Mouse (Mus musculus) ZHBTc4 (cell line): ENCODE results near the gene Klkb1.
"Not testable (repeated sequence)": the region's sequence is repeated elsewhere in the genome, so short reads cannot be mapped to it uniquely, and the experiment has no call there.

ENCODE experiments used
- DNase-seq: peaks from one replicate; pipeline ENCODE4 v3.0.0-alpha.2; 2011; ENCODE audit warnings: low read depth, low spot score

Klkb1 gene

DNA sequence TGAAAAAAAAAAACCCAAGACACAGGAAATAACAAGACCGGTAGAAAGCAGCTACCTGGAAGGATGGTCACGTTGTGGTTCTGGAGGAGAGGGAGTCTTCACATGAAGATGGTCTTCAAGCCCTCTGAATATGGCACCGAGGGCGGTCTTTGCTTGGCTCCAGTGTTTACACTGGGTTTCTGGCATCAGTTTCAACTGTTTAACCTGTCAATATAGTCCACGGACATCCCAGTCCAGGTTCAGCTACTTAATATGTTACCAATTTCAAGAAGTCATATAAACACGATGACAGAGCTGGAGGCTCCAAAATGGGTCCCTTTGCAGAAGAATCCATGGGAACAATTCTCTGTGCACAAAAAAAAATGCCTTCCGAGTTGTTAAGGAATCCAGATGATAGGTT is at the start of gene Klkb1:
Gene Klkb1 (minus strand): TSS at position 173 of the 400 bp plus-strand sequence.
- no peak for DNase-seq

DNA sequence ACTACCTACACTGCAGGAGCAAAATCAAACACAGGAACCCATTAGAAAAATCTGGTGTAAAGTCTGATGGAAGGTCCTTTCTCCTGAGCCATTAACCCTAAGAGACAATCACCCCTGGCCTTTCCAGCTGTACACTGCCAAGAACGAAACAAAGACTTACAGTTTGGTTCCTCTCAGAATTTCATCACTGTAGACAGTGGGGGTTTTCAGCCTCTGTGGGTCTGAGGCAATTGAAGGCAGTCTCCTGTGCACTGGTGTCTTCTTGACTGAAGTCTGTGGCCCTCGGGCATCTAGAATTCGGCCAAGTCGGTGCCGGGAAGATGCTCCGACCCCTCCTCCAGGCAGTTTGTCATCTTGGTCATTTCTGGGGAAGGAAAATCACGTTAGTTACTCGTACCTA is 49.6 kb upstream of the Klkb1 start:
- no peak for DNase-seq

DNA sequence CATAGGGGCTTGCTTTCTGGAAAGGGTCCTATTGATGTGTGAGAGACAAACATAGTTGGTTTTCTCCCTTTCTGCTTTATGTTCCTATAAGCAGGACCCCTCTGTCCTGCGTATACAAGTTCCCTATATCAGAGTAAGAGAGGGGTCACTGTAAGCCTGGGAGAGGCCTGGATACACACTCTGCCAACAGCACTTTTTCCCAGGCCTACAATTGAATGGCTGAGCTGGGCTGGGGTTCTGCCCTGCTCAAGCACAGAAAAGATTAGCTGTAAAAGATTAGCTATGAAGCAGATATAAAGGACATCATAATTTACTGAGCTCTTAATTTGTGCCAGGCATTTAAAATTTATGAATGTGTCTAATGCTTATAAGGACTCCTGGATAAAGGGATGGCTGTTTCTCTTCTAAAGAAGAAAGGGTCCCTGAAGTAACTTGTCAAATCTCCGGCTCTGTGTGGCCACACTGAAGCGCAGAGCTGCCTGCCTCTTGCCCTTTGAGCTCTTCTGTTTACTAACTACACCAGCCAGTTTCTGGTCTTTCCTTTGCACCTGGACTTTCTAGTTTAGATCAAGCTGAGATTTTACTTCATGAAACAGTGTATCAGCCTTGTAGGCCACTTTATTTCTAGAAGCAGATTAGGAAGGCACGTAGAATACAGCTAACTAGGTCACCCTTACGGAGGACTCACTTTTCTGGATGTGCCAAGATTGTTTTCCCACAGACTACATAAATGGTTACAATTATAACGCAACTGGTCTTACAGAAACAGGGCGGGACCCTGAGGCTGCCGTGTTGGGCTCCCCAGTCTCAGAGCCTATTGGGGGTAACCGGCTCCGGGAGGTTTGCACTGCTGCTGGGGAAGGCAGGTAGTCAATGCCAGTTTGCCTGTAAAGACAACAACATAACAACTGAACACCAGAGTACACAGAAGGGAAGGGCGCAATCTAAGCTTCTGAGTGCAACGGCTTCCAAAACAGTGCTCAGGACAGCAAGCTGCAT is 47.3 kb upstream of the Klkb1 start:
- DNase-seq: no peak

DNA sequence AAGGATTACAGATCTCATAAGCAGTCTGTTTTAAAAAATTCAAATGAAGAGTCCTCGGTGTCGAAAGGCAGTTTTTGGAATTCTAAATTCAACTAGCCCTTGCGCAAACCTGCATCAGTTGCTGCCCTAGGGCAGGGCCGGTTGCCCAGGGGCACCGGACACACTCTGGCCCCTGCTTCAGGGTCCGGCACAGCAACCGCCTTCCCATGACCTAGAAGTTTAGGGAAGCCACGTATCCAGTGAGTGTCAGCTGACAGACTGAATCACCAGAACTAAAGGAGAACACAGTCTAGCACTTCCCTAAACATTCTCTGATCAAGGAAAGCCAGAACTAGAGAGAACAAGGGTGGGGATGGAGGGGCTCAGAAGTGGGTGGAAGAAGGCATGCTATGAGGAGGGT is 38.8 kb upstream of the Klkb1 start:
- DNase-seq: no peak

DNA sequence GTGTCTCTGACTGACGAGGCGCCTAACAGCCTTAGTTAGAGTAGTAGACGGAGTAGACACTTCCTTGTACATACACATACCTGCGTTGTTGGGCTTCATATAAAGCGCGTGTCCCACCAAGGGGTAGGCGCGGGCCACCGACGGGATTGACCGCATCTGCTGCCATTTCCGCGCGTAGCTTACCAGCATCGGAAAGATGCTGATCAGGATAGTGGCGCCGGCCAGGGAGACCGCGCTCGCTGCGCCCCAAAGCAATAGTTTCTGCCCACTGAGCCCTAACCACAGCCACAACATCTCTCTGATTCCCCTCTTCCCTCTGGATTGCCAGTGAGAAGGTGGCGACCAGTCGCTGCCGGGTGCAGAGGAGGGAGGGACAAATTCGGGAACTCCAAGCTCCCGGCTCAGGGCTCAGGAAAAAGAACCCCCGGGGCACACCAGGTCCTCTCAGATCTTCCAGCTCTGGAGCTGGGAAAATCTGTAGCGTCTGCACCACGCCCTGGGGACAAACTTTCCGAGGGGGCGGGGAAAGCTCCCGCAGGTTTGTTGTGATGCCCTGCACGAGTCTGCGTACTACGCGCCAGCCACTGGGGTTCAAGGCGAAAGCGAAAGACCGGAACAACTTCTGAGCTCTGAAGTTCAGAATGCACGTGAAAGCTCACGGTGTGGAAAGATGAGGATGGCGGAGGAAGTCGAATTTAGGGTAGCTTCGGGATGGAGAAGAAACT is 38.2 kb upstream of the Klkb1 start, which contains the start of gene Cyp4v3:
Gene Cyp4v3 (minus strand): TSS at position 532 of the 725 bp plus-strand sequence.
- DNase-seq: peak; percentile 84

DNA sequence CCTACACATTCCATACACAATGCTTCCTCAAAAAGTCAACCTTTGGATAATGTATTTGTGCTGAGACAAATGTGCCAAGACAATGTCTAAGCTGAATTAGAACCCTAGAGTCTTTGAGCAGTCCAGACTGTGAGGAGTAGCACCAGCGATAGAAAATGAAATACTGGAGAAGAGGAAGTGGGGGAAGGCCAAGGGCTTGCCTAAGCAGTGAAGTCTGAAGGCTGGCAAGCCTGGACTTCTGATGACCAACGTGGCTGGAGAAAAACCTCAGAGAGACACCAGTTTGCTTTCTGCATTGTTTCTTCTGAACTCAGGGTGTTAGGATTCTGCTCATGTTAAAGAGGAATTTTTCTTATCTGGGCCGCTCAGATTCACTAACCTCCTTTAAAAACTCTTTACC is 36.2 kb upstream of the Klkb1 start:
- no peak for DNase-seq

DNA sequence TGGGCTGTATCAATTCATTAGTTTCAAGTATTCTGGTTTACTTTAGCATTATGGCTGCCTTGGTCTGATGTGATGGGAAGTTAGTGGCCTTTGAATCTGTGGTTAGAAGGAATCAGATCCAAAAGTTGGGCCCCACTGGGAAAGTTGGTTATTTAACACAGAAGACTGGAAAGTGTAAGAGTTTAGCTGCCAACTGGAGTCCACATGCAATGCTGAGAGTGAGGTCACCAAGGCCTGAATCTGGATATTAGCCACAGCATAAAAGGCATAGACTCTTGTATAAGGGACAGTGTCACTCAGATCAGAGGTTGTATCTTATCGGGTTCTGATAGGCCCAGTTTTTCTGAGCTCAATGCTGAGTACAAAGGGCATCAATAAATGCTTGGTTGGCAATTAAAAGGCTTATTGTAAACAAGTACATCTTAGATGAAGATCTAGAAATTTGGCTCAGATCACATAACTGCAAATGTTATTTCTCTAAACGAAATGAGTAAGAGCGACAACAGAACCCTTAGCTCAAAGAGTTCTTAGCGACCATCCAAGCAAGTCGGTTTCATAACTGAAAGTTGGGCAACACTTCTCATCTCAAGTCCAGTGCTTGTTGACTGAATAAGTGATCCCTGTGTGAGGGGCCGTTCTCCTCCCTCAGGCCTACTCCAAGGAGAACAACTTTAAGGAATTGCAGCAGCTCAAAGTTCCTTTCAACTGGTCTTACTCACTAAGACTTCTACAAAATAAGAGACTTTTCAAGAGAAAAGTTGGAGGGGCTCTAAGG is 34.7 kb upstream of the Klkb1 start:
- no peak for DNase-seq

DNA sequence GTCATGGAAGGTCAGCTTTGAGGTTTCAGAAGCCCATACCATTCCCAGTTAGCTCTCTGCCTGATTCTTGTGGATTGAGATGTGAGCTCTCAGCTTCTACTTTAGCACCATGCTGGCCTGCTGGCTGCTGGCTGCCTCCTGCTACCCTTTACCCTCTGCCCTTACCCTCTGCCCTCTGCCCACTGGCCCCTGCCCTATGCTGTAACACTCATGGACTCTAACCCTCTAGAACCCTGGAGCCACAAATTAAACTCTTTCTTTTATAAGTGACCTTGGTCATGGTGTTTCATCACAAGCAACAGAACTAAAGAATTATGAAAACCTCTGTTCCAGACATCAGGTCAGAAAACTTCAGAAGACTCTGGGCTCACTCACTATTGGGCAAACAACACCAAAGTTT is 32.4 kb upstream of the Klkb1 start:
- not testable (repeated sequence) for DNase-seq

DNA sequence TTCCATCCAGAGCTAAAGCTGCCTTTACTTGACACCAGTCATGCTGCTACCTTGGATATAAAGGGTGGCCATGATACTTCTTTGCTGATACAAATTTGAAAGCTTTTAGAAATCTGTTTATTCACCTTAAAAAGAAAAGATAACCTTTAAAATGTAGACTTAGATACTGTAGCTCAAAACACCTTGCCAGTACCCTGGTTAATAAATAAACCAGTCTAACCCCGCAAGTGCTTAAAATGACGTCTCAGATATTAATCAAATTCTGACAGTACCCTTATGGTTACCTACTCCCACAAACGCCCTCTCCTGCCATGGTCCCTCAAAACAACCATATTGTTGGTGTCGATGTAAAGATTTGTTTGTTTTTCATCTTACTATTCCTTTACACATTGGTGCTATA is 29.5 kb upstream of the Klkb1 start:
- no peak for DNase-seq

DNA sequence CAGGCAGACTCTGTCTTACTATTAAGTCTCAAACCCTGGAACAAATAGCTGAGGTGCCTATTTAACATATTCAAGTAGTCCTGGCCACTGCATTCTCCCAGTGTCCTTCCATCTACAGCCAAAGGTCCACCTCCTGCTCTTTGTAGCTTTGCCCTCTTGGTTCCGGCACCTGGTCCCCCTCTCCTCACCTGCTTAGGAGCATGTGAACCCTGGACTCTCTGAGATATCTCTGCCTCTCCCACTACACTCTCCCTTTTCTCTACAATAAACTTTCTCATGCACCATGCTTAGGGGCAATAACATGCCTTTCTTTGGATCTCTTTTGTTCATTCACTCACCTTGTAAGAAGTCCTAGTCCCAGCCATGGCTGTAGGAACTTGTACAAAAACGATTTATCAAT is 26.7 kb upstream of the Klkb1 start:
- no peak for DNase-seq

DNA sequence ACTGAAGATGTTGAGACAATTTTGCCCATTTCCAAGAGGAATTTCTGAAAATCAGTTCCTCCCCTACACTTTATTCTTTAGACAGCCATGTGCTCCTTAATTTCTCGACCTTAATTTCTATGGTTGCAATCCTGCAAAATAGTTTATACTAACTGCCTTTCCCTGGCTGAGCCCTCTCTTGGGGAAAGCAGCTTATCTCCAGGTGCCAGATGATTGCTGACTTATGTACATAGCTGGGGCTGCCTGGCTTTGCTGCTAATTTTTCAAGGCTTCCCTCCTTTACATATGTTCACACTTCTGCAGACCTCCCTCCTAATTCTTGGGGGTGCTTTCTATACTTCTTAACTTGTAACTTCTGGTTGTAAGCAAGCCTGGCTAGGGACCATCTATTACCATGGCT is 26.3 kb upstream of the Klkb1 start:
- no peak for DNase-seq

DNA sequence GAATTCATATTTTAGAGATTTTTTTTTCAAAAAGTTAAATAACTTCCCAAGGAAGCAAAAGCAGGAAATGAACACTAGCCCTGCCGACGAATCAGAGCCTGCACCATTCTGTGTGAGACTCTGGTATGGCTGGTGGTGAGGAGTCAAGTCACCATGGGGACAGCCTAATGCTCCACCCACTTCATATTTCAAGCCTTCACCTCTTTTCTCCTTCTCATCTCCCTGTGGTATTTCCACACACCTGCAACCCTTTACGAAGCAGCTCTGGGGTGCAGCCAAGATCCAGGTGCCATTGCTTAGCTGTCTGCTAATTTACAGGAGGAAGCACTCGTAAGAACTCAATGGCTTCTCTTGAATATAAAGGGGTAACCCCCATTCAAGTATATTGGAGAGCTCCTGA is 16.3 kb upstream of the Klkb1 start:
- DNase-seq: no peak

DNA sequence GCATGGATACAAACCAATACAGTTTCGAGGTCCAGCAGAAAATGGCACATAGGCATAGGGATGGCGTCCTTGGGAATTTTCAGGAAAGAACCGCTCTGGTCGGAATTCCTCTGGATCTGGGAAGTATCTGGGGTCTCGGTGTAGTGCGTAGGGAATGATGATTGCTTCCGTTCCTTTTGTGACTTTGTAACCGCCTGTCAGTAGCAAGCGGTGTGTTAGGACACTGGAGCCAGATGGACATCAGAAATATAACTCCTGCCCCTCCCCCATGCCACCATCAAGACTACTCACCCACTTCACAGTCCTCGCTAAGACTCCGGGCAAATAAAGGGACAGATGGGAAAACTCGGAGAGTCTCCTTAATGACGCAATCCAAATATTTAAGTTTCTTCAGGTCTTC is 13.7 kb upstream of the Klkb1 start, which contains the start of gene Gm45753:
Gene Gm45753 (minus strand): TSS at position 101 of the 400 bp plus-strand sequence.
- no peak for DNase-seq

DNA sequence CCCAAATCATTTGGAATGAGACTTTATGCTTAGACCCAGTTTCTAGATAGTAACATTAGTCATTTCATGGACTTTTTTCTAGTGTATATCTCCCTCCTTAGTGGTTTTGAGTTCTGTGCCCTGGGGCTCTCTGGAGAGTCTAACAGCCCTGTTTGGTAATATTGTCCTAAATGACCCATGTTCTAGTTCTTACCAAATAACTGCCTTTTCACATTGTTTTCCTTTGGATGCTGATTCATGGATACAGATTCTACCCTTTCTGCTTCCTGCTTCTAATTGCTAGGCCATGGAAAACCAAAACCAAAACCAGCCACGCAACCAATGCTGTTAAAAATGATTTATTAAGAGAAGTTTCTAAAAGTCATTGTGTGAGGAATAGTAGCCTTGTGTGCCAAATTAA is 10.8 kb upstream of the Klkb1 start:
- DNase-seq: no peak

DNA sequence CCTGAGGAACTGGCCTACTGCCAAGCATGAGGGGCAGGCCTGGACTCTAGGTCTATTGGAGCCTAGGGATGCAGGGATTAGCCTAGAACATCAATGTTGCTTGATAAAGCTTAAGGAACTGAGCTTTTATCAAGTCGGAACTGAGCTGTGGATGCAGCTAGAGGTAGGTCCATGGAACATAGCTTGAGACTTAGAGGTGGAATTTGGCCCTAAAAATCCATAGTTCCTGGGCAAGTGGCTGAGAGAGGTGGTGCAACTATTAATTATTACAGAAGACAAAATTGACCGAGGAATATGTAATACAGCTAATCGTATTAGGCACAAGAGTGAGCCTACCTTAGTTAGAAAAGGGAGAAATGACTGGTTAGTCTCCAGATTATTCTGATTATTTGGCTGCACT is 9.7 kb upstream of the Klkb1 start:
- no peak for DNase-seq

DNA sequence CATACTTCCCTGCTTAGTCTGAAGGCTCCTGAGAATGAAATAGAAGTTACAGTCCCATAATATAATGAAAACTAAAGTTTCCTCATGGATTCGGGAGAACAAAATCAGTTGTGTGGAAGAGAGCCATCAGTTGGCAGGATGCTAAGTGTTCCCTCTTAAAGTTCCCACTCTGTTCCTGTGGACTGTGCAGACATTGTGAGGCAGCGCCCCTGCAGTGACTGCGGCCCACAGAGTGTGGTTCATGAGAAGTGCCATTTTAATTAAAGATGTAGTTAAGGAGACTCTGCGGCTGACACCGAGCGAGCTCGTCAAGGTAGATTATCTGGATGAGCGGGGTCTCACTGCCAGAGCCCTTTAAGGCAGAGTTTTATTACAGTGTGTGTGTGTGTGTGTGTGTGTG is 7.7 kb upstream of the Klkb1 start:
- DNase-seq: no peak

DNA sequence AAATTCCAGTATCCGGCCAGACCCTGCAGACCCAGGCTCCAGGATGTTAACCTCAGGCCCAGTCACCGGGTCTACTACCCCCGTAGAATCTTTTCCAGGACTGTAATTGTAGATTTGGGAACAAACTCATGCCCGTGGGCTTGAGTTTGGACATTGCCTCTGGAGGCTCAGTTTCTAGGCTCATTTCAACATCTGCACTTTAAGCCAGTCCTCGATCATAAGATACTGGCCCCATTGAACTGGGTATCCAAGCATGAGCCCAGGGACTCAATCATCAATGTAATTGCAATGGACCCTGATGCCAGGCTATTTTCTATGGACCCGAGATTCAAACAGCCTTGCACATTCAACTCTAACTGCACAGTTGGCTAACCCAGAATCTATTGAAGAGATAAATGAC is 617 bp upstream of the Klkb1 start:
- DNase-seq: no peak

DNA sequence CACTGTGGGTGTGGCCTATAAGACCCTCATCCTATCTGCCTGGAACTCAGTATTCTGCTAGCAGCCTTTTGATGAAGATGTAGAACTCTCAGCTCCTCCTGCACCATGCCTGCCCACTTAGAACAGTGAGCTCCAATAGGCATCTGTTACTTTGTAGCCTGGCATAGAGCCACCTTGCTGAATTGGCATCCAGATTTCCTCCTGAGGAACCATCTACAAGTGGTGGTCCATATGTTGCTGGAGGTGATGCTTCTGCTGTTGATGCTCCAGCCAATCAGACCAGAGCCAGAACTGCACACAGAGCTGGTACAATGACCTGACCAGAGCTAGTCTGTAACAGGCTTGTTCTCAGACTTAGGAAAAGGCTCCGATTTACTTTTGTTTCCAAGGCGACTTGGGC is 2.9 kb downstream of the Klkb1 start:
- no peak for DNase-seq

DNA sequence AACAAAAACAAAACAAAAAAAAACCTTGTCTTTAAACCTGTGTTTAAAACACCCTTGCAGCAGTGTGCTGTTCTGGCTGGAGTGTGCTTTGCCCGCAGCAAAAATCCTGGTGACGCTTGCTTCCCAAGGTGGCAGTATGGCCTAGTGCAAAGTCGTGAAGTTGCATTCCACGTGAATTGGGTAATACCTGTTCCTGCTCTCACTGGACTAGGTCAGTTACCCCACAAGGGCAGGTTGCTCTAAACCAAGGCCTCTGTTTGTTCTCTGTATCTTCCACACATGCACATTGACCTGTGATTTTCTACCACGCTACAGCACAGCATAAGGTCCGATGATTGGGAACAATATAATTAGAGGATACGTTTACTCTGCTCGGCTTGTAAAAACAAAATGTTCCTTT is 13.0 kb downstream of the Klkb1 start:
- DNase-seq: no peak

DNA sequence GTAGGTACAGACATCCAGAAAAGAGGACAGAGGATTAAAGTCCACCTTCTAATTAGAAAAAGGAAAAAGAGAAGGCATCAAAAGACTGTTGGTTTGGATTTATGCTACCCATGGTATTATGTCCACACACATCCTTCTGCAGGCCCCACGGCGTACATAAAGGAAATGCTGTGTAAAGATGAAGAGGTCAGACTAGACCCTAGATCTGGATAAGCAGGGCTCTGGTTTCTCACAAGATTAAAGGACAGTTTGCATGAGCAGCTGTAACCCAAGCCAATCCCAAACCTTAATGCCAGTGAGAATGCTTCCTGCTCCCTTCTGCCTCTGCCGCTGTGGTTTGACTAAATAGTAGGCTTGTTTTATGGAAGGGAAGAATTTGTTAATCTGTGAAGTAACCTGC is 17.2 kb downstream of the Klkb1 start:
- no peak for DNase-seq

DNA sequence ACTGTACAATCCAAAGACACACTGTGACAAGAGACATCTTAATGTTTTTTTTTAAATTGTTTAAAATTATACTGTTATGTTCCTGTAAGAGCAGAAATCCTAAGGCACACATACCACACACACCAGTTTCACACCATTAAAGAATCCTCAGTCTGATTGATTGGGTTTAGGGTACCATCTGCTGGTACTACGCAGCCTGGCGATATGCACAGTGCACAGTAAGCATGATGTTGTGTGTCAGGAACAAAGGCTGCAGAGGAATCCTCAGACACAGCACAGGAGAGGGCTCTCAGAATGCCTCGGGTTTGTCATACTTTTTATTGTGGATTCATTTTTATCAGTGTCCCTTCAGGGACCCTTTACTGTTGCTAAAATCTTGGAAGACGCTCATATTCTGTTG is 20.3 kb downstream of the Klkb1 start:
- DNase-seq: no peak

DNA sequence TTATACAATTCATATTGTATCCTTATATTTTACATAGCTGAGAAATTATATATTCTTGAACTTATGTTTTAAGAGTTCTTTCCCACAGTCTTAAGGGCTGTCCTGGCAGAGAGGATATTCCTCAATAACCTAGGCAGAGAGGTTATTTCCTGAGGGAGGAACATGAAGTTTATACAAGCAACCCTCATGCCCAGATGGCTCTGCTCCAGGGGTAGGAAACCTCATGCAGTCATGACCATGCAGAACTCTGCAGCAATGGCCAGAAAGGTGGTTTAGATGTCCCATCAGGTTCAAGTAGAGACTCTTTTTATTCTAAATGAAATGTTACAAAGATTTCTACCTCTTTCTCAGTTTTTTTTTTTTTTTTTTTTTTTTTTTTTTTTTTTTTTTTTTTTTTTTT is 25.6 kb downstream of the Klkb1 start:
- DNase-seq: no peak
